20 mouse cellular contexts compared by ENCODE assay signal in the genomic region with DNA sequence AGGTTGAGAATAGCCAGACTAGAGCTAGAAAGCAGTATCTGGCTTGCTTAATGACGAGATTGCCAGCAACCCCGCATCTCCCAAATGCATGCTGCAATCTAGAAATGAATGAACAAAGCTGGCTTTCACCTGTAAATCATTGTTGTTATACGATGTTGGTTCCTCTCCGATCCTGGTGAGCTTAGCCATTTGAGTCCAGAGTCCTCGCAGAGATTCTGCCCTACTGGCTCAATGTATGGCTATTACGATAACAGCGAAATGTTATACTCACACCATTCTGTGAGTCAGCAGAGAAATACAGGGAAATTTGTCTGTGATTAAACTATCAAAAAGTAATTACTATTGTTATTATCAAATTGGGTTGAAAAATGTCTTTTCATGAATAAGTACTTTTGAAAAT. TPM values are rescaled to one million over a fixed set of nuclear protein-coding genes. Genes with fewer than 3 reads are reported as not detected.
"Had no signal": no experiment of that assay in that cellular context is flagged by ENCODE, and none has a peak within 500 bp of the region (broad histone marks: within the 10 kb centered on the region; RNA-seq: fewer than 3 reads in every experiment).

No protein-coding gene starts in this region.

- H3K4me3 ChIP-seq: lung, embryonic 15.5 days; midbrain, embryonic 10.5 days; midbrain, embryonic 12.5 days; myocyte; neural tube, embryonic 13.5 days; neural tube, embryonic 15.5 days; stomach, embryonic 15.5 days had no signal

- DNase-seq: lung, adult 2 months; lung, postnatal 4 days; midbrain, embryonic 14.5 days; retina, postnatal 1 day; right cerebral cortex, adult 18-20 months; right cerebral cortex, postnatal 25 days; right cerebral cortex, postnatal 4 days; thymus, adult 2 months; thymus, postnatal 25 days; thymus, postnatal 4 days had no signal

- ATAC-seq: lung, postnatal 0 days; midbrain, embryonic 16.5 days had no signal

- H3K4me1 ChIP-seq: neural tube, embryonic 13.5 days had no signal

- H3K9me3 ChIP-seq: lung, embryonic 15.5 days; midbrain, embryonic 10.5 days; midbrain, embryonic 12.5 days; neural tube, embryonic 13.5 days; stomach, embryonic 15.5 days had no signal

- H3K27me3 ChIP-seq: lung, embryonic 15.5 days; stomach, embryonic 15.5 days had no signal

- H3K9ac ChIP-seq: lung, embryonic 15.5 days; midbrain, embryonic 12.5 days; neural tube, embryonic 13.5 days; neural tube, embryonic 15.5 days; stomach, embryonic 15.5 days had no signal

- H3K36me3 ChIP-seq: lung, embryonic 15.5 days; midbrain, embryonic 10.5 days; midbrain, embryonic 12.5 days; neural tube, embryonic 13.5 days; neural tube, embryonic 15.5 days; stomach, embryonic 15.5 days had no signal

- H3K4me2 ChIP-seq: lung, embryonic 15.5 days; midbrain, embryonic 12.5 days; neural tube, embryonic 13.5 days; neural tube, embryonic 15.5 days; stomach, embryonic 15.5 days had no signal

- H3K27ac ChIP-seq: lung, embryonic 15.5 days; midbrain, embryonic 10.5 days; midbrain, embryonic 12.5 days; neural tube, embryonic 13.5 days; neural tube, embryonic 15.5 days; stomach, embryonic 15.5 days; stomach, postnatal 0 days had no signal

RNA-seq across cellular contexts. Expression of a gene that starts 4.5 kb away (rescaled TPM):
- polyA plus RNA-seq: myocyte had no signal
